15 mouse cellular contexts compared by ENCODE assay signal in genomic region chr13:94441199-94441598, GRCm38 (mm10).
DNase-seq lines count a peak whose midpoint lies in the region; TF ChIP-seq lines count a peak whose summit lies in the region.
"Had no signal": no experiment of that assay in that cellular context is flagged by ENCODE, and none has a peak within 500 bp of the region (broad histone marks: within the 10 kb centered on the region; RNA-seq: fewer than 3 reads in every experiment).

No protein-coding gene starts in this region.

- H3K4me3 ChIP-seq in liver, adult 2 months (ENCODE audit: insufficient read depth, low read depth, low read length): no peak overlapping the region
- H3K4me3 ChIP-seq: embryonic facial prominence, embryonic 15.5 days; forebrain, embryonic 10.5 days; midbrain, embryonic 10.5 days; neural tube, embryonic 12.5 days had no signal

- peaks cover 16% of the 10 kb centered on the region for H3K36me3 ChIP-seq in liver, adult 2 months (ENCODE audit: control insufficient read depth, insufficient read depth, low read length)
- H3K36me3 ChIP-seq: neural tube, embryonic 12.5 days had no signal

- no peaks in the 10 kb centered on the region for H3K4me1 ChIP-seq in liver, adult 2 months (ENCODE audit: control insufficient read depth, insufficient read depth, low read length)
- H3K4me1 ChIP-seq: forebrain, embryonic 10.5 days; midbrain, embryonic 10.5 days; neural tube, embryonic 12.5 days had no signal

- intact Hi-C loops in heart, postnatal 25 days (cut with DNase I): no loop called here

- 53% methylated on average over 4 of the region's 4 CpGs for WGBS in liver, adult 2 months

- H3K27me3 ChIP-seq in liver, adult 2 months (ENCODE audit: control insufficient read depth, insufficient read depth, low read length): no peaks in the 10 kb centered on the region
- H3K27me3 ChIP-seq: embryonic facial prominence, embryonic 15.5 days; neural tube, embryonic 12.5 days had no signal

- peak; percentile 40 to 58 for DNase-seq in adrenal gland, adult (ENCODE audit: inconsistent age in 2 of 2, low spot score in 1 of 2)
- no peak for DNase-seq in adrenal gland, postnatal 25 days
- peak; percentile 40 to 71 for DNase-seq in heart, adult 18-20 months
- DNase-seq in heart, postnatal 25 days (ENCODE audit: low spot score): no peak
- peak; percentile 67 for DNase-seq in liver, adult 2 months (ENCODE audit: extremely low read depth, low read depth, low spot score)
- DNase-seq in liver: no peak
- peak; percentile 17 for DNase-seq in lung, postnatal 25 days (ENCODE audit: low spot score)
- no peak for DNase-seq in right cerebral cortex, postnatal 25 days
- DNase-seq: cerebellum, postnatal 14 days; embryo, embryonic 11 days; thymus, postnatal 25 days had no signal

- no peaks in the 10 kb centered on the region for H3K79me2 ChIP-seq in liver, adult 2 months (ENCODE audit: control insufficient read depth, insufficient read depth, low read length)

- no peak overlapping the region for H3K9ac ChIP-seq in liver, adult 2 months (ENCODE audit: low read depth, low read length)
- H3K9ac ChIP-seq: embryonic facial prominence, embryonic 15.5 days; neural tube, embryonic 12.5 days had no signal

- TF ChIP-seq CTCF in liver, adult 2 months (IDR thresholded peaks at IDR 0.05; ENCODE audit: low read depth, low read length): no peak

- no peak overlapping the region; the same call in 1 of the 2 replicates for H3K27ac ChIP-seq in liver, adult 2 months (replicated peaks; ENCODE audit: insufficient read depth, low read depth, low read length)
- H3K27ac ChIP-seq: embryonic facial prominence, embryonic 15.5 days; forebrain, embryonic 10.5 days; midbrain, embryonic 10.5 days; neural tube, embryonic 12.5 days had no signal

- TF ChIP-seq POLR2A in liver, adult 2 months (IDR thresholded peaks at IDR 0.05; ENCODE audit: extremely low read depth, insufficient read depth, low read length): no peak

Comparison
In these comparisons a context has a peak if more than half of its experiments do, and no peak if none do; other contexts are left out.
1. DNase-seq: peak in adrenal gland, adult (2 of 2), heart, adult 18-20 months (2 of 2), liver, adult 2 months (single experiment) and lung, postnatal 25 days (single experiment); none in adrenal gland, postnatal 25 days (single experiment), heart, postnatal 25 days (single experiment), liver (single experiment) and right cerebral cortex, postnatal 25 days (single experiment).